Mouse (Mus musculus): ENCODE results near the gene BC017158. TPM values are rescaled to one million over a fixed set of nuclear protein-coding genes. Genes with fewer than 3 reads are reported as not detected.

The BC017158 gene
- total and polyA plus RNA-seq, 3 experiments: 6.2 to 12.7 (median 6.5) TPM

GRCm38 (mm10) chr7:128296514-128296913, 1.5 kb downstream of the BC017158 start:
- no peak overlapping the region for H3K4me3 ChIP-seq
- no peaks in the 10 kb centered on the region for H3K27me3 ChIP-seq (ENCODE audit: control insufficient read depth, insufficient read depth, low read length)
- H3K9ac ChIP-seq (ENCODE audit: low read depth, low read length): no peak overlapping the region
- H3K36me3 ChIP-seq (ENCODE audit: control insufficient read depth, insufficient read depth, low read length): no peaks in the 10 kb centered on the region
- TF ChIP-seq POLR2A (IDR thresholded peaks at IDR 0.05; ENCODE audit: insufficient read depth, low read depth, low read length) (no peak), CTCF (IDR thresholded peaks at IDR 0.05) (no peak), EP300 (IDR thresholded peaks at IDR 0.05; ENCODE audit: insufficient read depth, low read depth, low read length) (no peak)
- intact Hi-C loops (cut with DNase I): no loop called here
- H3K79me2 ChIP-seq (replicated peaks; ENCODE audit: control insufficient read depth, insufficient read depth, low read length): no peaks in the 10 kb centered on the region; the same call in 1 of the 2 replicates
- WGBS: 62% methylated on average over 3 of the region's 3 CpGs
- DNase-seq: no peak
- no peak overlapping the region for H3K27ac ChIP-seq
- H3K4me1 ChIP-seq (ENCODE audit: control insufficient read depth, insufficient read depth, low read length): peaks cover 3% of the 10 kb centered on the region

DNA sequence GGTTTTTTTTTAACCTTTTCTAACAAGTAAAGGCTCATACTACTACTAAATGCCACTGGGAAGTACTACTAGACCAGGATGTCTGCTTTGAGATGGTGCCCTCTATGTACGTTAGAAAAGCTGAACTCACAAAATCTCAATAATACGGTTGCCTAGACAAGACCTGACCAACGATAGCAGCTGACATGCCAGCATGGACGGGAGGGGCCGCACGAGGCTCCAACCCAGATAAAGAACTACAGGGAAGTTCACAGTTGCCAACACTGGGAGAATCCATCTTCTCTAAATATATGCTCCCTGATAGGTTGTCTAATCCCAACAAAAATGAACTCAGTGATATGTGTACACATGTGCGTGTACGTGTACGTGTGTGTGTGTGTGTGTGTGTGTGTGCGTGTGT, 3.2 kb downstream of the BC017158 start:
- Histone ChIP-seq H3K4me3 (no peak overlapping the region), H3K4me1 (ENCODE audit: control insufficient read depth, insufficient read depth, low read length) (peaks cover 3% of the 10 kb centered on the region), H3K79me2 (replicated peaks; ENCODE audit: control insufficient read depth, insufficient read depth, low read length) (no peaks in the 10 kb centered on the region; the same call in 1 of the 2 replicates), H3K9ac (ENCODE audit: low read depth, low read length) (no peak overlapping the region), H3K36me3 (ENCODE audit: control insufficient read depth, insufficient read depth, low read length) (no peaks in the 10 kb centered on the region), H3K27ac (no peak overlapping the region), H3K27me3 (ENCODE audit: control insufficient read depth, insufficient read depth, low read length) (no peaks in the 10 kb centered on the region)
- WGBS: 87% methylated on average over 10 of the region's 10 CpGs
- TF ChIP-seq CTCF (IDR thresholded peaks at IDR 0.05) (no peak), POLR2A (IDR thresholded peaks at IDR 0.05; ENCODE audit: insufficient read depth, low read depth, low read length) (no peak), EP300 (IDR thresholded peaks at IDR 0.05; ENCODE audit: insufficient read depth, low read depth, low read length) (no peak)
- DNase-seq: no peak
- intact Hi-C loops (cut with DNase I): no loop called here

DNA sequence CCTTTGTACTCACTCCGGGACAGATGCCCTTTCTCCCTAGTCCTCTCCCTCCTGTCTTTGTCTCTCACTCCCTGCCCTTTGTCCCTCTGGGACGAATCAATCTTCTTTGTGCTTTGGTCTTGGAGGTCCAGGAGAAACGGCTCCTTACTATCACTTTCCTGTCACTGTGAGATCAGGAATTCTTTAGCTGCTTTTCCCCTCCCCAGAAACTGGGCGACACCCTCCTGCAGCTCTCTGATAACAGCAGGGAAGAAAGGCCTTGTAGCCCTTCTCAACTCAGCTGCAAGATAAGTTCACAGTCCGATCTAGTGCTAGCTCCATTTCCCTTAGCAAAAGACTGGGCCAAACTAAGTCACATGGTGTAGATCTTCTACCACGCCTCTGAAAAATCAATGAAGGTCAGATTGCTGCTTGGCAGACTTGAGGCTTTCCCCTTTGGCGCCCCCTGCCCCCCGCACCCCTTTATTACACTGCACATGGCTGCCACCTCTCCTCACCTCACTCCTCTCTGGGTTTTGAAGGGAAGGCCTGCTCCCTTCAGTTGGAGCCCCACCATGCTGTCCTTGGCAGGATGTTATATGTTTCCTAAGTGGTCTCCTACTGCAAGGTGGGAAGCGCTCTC, 8.9 kb downstream of the BC017158 start:
- intact Hi-C loops (cut with DNase I): no loop called here
- H3K27ac ChIP-seq: 0 out of 2 replicates have a peak overlapping the region, but pooled peaks have one; percentile 15
- WGBS: 28% methylated on average over 9 of the region's 9 CpGs
- peak; percentile 43 for TF ChIP-seq CTCF (IDR thresholded peaks at IDR 0.05)
- no peak for TF ChIP-seq EP300 (IDR thresholded peaks at IDR 0.05; ENCODE audit: insufficient read depth, low read depth, low read length)
- no peak for TF ChIP-seq POLR2A (IDR thresholded peaks at IDR 0.05; ENCODE audit: insufficient read depth, low read depth, low read length)
- DNase-seq: no peak
- no peaks in the 10 kb centered on the region for H3K36me3 ChIP-seq (ENCODE audit: control insufficient read depth, insufficient read depth, low read length)
- H3K27me3 ChIP-seq (ENCODE audit: control insufficient read depth, insufficient read depth, low read length): no peaks in the 10 kb centered on the region
- H3K79me2 ChIP-seq (replicated peaks; ENCODE audit: control insufficient read depth, insufficient read depth, low read length): no peaks in the 10 kb centered on the region
- no peak overlapping the region for H3K4me3 ChIP-seq
- 0 out of 2 replicates have a peak overlapping the region, but pooled peaks have one; percentile 12 for H3K9ac ChIP-seq (ENCODE audit: low read depth, low read length)
- H3K4me1 ChIP-seq (ENCODE audit: control insufficient read depth, insufficient read depth, low read length): peaks cover 3% of the 10 kb centered on the region; the same call in 1 of the 2 replicates

DNA sequence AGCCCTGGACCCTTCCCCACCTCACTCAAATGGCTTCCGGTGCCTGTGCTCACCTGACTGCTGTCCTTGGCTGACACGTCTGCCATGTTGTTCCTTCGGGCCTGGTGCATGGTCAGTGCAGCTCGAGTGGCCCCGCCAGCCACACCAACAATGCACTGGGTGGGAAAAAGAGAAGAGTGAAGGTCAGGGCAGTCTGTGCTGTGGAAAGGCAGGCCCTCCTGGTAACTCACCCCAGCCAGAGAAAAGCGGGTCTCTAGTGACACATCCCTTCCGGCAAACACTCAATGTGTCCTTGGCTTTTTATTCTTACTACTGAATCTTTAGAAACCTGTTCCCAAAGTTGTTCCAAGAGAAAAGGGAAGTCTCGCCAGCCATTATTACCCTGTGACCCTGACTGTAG, 12.9 kb downstream of the BC017158 start:
- Histone ChIP-seq H3K27me3 (ENCODE audit: control insufficient read depth, insufficient read depth, low read length) (no peaks in the 10 kb centered on the region), H3K79me2 (replicated peaks; ENCODE audit: control insufficient read depth, insufficient read depth, low read length) (no peaks in the 10 kb centered on the region), H3K4me1 (ENCODE audit: control insufficient read depth, insufficient read depth, low read length) (peaks cover 3% of the 10 kb centered on the region; the same call in 1 of the 2 replicates), H3K27ac (no peak overlapping the region), H3K4me3 (no peak overlapping the region), H3K9ac (ENCODE audit: low read depth, low read length) (no peak overlapping the region), H3K36me3 (ENCODE audit: control insufficient read depth, insufficient read depth, low read length) (no peaks in the 10 kb centered on the region)
- intact Hi-C loops (cut with DNase I): no loop called here
- 85% methylated on average over 8 of the region's 8 CpGs for WGBS
- DNase-seq: no peak
- no peak for TF ChIP-seq POLR2A (IDR thresholded peaks at IDR 0.05; ENCODE audit: insufficient read depth, low read depth, low read length)
- TF ChIP-seq EP300 (IDR thresholded peaks at IDR 0.05; ENCODE audit: insufficient read depth, low read depth, low read length): no peak

- Histone ChIP-seq H3K79me2 (replicated peaks; ENCODE audit: control insufficient read depth, insufficient read depth, low read length) (no peaks in the 10 kb centered on the region), H3K9ac (ENCODE audit: low read depth, low read length) (no peak overlapping the region), H3K4me1 (ENCODE audit: control insufficient read depth, insufficient read depth, low read length) (peaks cover 3% of the 10 kb centered on the region; the same call in 1 of the 2 replicates), H3K4me3 (no peak overlapping the region), H3K27ac (no peak overlapping the region), H3K27me3 (ENCODE audit: control insufficient read depth, insufficient read depth, low read length) (no peaks in the 10 kb centered on the region), H3K36me3 (ENCODE audit: control insufficient read depth, insufficient read depth, low read length) (no peaks in the 10 kb centered on the region)
- intact Hi-C loops (cut with DNase I): no loop called here
- 73% methylated on average over 5 of the region's 5 CpGs for WGBS
- TF ChIP-seq EP300 (IDR thresholded peaks at IDR 0.05; ENCODE audit: insufficient read depth, low read depth, low read length): no peak
- no peak for TF ChIP-seq CTCF (IDR thresholded peaks at IDR 0.05)
- no peak for TF ChIP-seq POLR2A (IDR thresholded peaks at IDR 0.05; ENCODE audit: insufficient read depth, low read depth, low read length)
- no peak for DNase-seq
These were observed 13.9 kb downstream of the BC017158 start for GRCm38 (mm10) chr7:128284047-128284446.

DNA sequence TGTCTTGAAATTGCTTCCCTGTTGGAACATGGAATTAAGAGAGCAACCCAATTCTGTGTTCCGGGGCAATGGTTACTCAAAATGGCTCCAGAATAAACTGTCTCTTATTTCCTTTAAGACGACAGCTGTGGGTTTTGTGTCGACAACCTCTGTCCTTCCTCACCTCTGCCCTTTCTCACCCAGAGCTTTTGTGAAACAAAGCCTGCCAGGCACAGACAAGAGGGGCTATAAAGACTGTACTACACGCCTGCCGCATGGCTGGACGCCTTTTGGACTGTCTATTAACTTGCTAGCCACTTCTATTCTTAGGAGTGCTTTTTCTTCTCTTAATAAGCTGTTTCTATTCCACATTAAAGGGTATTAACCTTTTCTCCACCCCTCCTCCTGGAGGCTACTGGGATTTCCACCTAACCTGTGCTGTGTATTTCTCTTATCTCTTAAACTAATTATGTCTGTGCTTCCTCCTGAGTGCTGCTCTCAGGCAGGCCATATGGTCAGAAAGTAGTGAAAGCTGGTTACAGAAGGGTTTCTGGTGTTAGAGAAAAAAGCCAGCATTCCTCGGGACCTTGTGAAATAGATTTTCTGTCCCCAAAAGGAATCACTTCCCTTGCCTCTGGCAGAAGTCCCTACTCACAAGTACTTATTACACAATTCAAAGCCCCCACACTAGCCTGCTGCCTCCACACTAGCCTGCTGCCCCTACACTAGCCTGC, 15.3 kb downstream of the BC017158 start:
- H3K27ac ChIP-seq: no peak overlapping the region
- H3K27me3 ChIP-seq (ENCODE audit: control insufficient read depth, insufficient read depth, low read length): no peaks in the 10 kb centered on the region
- H3K4me1 ChIP-seq (ENCODE audit: control insufficient read depth, insufficient read depth, low read length): no peaks in the 10 kb centered on the region
- H3K36me3 ChIP-seq (ENCODE audit: control insufficient read depth, insufficient read depth, low read length): no peaks in the 10 kb centered on the region
- H3K4me3 ChIP-seq: no peak overlapping the region
- intact Hi-C loops (cut with DNase I): no loop called here
- TF ChIP-seq EP300 (IDR thresholded peaks at IDR 0.05; ENCODE audit: insufficient read depth, low read depth, low read length) (no peak), POLR2A (IDR thresholded peaks at IDR 0.05; ENCODE audit: insufficient read depth, low read depth, low read length) (no peak)
- 62% methylated on average over 7 of the region's 7 CpGs for WGBS
- no peak for DNase-seq
- no peaks in the 10 kb centered on the region for H3K79me2 ChIP-seq (replicated peaks; ENCODE audit: control insufficient read depth, insufficient read depth, low read length)
- no peak overlapping the region for H3K9ac ChIP-seq (ENCODE audit: low read depth, low read length)

Data from heart, adult 2 months (tissue).